Mouse (Mus musculus) brain, embryonic 14.5 days (tissue): ENCODE measurements at regions not wholly inside any gene's neighbourhood (a gene's known extent, or its start where the extent isn't known, plus 50 kb on each side); places are given as distances from the start of the nearest gene placed in this dataset.

Experiments
- DNase-seq: peaks from one replicate; pipeline ENCODE4 v3.0.0-alpha.2; 2011; ENCODE audit warnings: low read depth
- CTCF ChIP-seq: fragments of 200-500 bp; IDR thresholded peaks from 2 replicates; pipeline ENCODE4 v1.5.1; 2012; ENCODE audit warnings: inconsistent platforms, mild to moderate bottlenecking, moderate library complexity, borderline replicate concordance; ENCODE audit not compliant: insufficient read depth, insufficient read length; ENCODE audit errors: extremely low read depth
- POLR2A ChIP-seq: fragments of 200-500 bp; IDR thresholded peaks from 2 replicates; pipeline ENCODE4 v1.6.1; 2012; ENCODE audit warnings: mild to moderate bottlenecking, inconsistent platforms, borderline replicate concordance; ENCODE audit not compliant: poor library complexity, insufficient read depth, insufficient read length, severe bottlenecking; ENCODE audit errors: extremely low read depth

DNA sequence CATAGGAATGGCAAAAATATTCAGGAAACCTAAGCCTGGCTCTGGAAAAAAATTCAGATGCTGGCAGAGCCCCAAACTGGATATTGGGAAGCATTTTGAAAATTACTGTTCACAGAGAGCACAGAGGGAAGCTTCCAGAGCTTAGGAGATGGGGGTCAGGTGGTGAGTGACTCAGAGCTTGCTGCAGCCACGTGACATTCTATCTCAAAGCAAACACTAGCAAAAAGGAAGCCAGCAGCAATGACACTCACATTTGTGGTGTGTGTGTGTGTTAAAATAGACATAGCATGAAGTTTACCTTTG lies 58.6 kb upstream of the Mkln1 start:
- TF ChIP-seq CTCF: no peak
- no peak for TF ChIP-seq POLR2A
- DNase-seq: no peak

DNA sequence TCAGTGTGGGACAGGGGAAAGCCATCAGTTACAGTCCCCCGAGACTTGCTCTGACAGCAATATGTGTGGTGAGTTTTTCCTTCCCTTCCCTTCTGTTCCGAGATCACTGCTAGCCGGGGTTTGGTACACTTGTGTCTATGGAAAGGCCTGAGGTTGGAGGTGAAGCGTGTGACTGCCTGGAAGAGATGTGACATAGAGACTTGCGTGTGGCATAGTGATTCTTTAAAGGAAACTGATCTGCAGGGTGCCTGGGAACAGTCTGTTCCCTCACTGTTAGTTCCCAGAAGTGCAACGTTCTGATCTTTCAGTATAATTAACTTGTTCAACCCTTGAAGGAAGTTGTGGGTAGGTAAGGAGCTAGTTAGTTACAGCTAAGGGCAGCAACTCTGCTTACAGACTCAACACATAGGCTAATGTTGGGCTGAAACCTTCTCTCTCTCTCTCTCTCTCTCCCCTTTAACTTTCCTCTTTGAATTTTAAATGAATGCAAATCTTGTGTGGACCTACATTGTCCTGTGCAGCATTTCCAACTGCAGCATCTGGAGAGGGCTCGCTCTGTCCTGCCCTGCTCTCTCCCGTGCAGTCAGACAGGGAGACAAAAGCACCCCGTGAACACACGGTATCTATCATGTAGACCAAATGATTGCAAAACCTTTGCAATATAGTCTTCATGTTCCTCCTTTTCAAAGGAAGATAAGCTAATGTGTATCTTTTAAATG lies 53.0 kb upstream of the Mkln1 start:
- no peak for DNase-seq
- no peak for TF ChIP-seq POLR2A

DNA sequence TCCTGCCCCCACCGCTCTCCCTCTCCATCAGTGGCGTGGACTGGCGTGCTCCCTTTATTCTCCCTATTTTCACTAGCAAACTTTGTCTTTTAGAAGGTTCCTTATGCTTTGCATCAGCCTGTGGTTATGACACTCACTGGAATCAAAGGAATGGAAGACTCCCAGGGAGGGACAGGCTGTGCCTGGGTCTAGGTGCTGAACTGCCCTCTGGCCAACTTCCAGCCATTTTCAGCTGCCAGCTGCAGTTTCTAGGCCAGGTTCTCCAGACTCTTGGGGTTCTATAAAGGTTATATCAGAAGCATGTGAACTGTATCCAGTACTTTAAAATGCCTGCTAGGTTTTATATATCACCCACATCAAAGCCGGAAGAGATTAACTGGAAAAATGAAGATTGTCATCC lies 50.2 kb upstream of the Mkln1 start:
- TF ChIP-seq CTCF (no peak), POLR2A (no peak)
- DNase-seq: no peak
